Mouse (Mus musculus): Measurements from ENCODE around the gene Ophn1.

DNA sequence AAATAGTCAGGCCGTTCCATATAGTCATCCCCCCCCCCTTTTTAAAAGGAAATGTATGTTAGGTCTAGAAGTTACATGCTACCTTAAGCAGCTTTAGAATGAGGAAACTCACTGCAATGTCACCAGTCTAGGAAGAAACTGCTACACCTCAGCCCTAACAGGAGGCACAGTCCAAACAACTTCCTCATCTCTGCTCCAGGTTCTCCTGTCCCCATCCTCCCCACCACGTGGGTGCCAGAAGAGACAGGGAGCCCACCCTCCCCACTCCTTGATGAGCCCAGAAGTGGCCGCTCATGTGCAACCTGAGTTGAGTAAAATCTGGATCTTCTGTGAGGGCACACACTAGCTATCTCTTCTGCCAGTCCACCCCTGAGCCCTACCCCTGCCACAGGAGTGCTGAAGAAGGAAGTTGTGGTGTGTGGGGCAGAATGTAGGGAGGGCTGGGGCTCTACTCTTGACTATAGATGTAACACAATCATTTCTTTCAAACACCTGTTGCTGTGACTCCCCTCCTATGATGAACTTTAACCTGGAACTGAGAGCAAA is 376.4 kb downstream of the Ophn1 start:
- no peak for TF ChIP-seq CTCF (IDR thresholded peaks at IDR 0.05; ENCODE audit: low read depth, low read length)
- no peak for TF ChIP-seq POLR2A (IDR thresholded peaks at IDR 0.05; ENCODE audit: borderline replicate concordance, low read depth, low read length)
